Mouse (Mus musculus) brain, adult 2 months (tissue): ENCODE results near the gene 4933403O08Rik.
A peak's percentile ranks its signal among the peaks of the same experiment; 100 is the strongest.

Source experiments
- DNase-seq: peaks from one replicate; pipeline ENCODE4 v3.0.0; 2011; ENCODE audit warnings: low read depth, low spot score

Gene 4933403O08Rik

DNA sequence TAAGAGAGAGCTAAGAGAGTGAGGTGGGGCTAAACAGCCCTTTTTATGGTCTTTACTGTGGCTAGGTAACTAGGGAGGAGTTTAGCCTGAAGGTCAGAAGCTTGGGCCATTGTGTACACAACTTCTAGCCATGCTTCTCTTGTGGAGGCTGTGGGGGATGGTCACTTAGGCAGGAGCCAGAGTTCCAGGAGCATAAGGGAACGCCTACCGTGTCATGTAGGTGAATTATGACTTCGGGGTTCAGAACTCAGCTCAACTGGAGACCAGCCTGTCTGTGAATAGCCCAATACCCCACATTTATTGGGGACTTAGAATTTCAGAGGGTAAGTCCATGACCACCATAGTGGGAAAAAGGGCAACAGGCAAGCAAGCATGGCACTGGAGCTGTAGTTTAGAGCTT lies at the start of gene 4933403O08Rik:
Gene 4933403O08Rik, plus strand, starts transcription at position 301 of the 400 bp plus-strand sequence.
- no peak for DNase-seq

GRCm38 (mm10) chrX:112242916-112243315 lies 4.1 kb downstream of the 4933403O08Rik start:
- DNase-seq, result no peak

GRCm38 (mm10) chrX:112255513-112255912 lies 16.7 kb downstream of the 4933403O08Rik start:
- DNase-seq, result peak; percentile 87

GRCm38 (mm10) chrX:112273550-112273949 lies 34.7 kb downstream of the 4933403O08Rik start:
- peak; percentile 1 for DNase-seq
